Mouse (Mus musculus): ENCODE results near the gene Notch2. TPM values are rescaled to one million over a fixed set of nuclear protein-coding genes. Genes with fewer than 3 reads are reported as not detected.

Notch2 gene
- total RNA-seq (2014; fragmentation: Nextera tagmentation) (36.0 and 55.9 TPM in 2 replicates), total RNA-seq (2017) (33.4 TPM in 2 replicates)

GRCm38 (mm10) chr3:98013401-98014281 lies at the start of gene Notch2:
TSS of gene Notch2 (plus strand) at chr3:98013527.
- ATAC-seq (replicated peaks; ENCODE audit: low FRiP score, low TSS enrichment, poor library complexity, severe bottlenecking) = peak; percentile 64

- peak; percentile 24; the same call in 1 of the 2 replicates for ATAC-seq (replicated peaks; ENCODE audit: low FRiP score, low TSS enrichment, poor library complexity, severe bottlenecking)
Measured at GRCm38 (mm10) chr3:97964878-97965353, 48.4 kb upstream of the Notch2 start.

- peak; percentile 56 for ATAC-seq (replicated peaks; ENCODE audit: low FRiP score, low TSS enrichment, poor library complexity, severe bottlenecking)
Measured at GRCm38 (mm10) chr3:97967627-97968026, 45.7 kb upstream of the Notch2 start.

GRCm38 (mm10) chr3:97968191-97968590 lies 45.1 kb upstream of the Notch2 start:
- no peak for ATAC-seq (replicated peaks; ENCODE audit: low FRiP score, low TSS enrichment, poor library complexity, severe bottlenecking)

DNA sequence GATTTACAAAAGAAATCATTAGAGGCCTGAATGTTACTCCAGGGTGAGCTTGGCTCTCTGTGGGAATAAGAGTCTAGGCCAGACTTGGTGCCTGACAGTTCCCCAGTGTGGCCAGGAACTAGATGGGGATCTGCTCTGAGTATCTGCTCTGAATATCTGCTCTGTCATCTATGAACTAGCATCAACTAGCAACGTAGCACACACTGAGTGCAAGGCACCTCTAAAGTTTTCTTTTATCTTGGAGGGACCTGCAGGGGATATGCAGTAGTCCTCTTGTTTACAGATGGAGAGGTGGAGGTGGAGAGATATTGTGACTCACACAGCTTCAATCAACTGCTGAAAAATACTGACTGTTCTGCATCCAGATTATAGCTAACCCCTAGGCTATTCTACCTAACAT lies 44.3 kb upstream of the Notch2 start:
- ATAC-seq (replicated peaks; ENCODE audit: low FRiP score, low TSS enrichment, poor library complexity, severe bottlenecking) = peak; percentile 26; the same call in 1 of the 2 replicates

DNA sequence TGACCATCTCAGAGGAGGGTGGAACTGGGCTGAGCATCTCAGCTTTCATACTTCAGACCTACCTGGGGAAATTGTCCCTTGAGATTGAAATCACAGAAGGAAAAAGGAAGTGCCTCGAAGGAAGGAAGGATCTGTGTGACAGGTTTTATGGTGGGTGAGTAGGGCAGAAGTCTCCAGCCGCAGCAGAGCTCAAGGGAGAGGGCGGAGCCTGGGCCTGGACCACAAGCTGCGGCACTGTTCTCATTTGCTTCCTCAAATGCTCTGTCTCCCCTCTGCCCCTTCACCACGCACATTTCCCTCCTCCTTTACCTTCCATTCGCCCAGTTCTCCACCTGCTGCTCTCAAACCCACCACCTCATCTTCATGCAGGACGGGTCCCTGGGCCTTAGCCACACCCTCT lies 42.2 kb upstream of the Notch2 start:
- peak; percentile 62 for ATAC-seq (replicated peaks; ENCODE audit: low FRiP score, low TSS enrichment, poor library complexity, severe bottlenecking)

DNA sequence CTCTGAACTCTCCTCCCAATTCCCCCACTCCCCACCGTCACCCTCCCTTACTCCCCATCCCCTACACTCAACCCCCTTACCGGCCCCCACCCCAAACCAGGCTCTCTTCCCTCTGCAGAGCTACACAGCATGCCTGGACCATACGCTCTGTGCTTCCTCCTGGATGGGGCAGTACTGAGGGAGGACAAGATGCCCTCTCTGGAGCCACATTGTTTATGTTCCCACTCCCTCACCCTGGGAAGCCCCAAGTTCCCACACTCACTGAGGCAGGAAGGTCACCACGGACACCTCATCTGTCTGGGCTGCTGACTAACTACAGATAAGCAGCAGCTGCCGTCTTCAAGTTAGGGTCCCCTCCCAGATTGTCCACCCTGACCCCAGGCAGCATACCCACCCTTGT lies 41.1 kb upstream of the Notch2 start:
- ATAC-seq (replicated peaks; ENCODE audit: low FRiP score, low TSS enrichment, poor library complexity, severe bottlenecking) = no peak

- ATAC-seq (replicated peaks; ENCODE audit: low FRiP score, low TSS enrichment, poor library complexity, severe bottlenecking) = no peak
Measured at GRCm38 (mm10) chr3:97972707-97973106, 40.6 kb upstream of the Notch2 start.

GRCm38 (mm10) chr3:97973306-97973705 lies 40.0 kb upstream of the Notch2 start:
- no peak for ATAC-seq (replicated peaks; ENCODE audit: low FRiP score, low TSS enrichment, poor library complexity, severe bottlenecking)

DNA sequence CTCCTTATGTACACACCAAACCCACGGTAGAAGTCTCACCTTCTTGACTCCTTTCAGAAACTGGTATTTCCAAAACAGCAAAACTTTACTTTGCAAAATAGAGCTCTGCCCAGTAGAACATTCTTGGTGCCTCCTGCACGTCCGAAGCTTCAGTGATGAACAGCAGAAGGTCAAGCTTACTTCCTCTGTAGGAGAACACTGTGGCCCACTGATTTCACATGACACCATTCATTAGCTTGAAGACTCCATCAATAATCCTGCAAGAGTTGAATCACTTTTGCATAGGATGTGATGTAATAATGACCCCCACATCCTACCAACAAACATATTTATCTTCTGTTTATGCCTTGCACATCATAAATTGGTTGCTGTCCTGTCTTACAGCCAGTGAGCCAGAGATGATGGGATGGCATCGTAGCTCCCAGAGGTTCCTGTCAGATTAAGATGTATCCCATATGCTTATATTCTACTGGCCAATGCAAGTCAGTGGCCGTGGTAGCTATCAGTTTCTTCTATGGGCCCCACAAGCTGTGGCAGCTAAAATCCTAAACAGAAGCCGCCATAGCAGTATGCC lies 39.0 kb upstream of the Notch2 start:
- ATAC-seq (replicated peaks; ENCODE audit: low FRiP score, low TSS enrichment, poor library complexity, severe bottlenecking) = no peak

GRCm38 (mm10) chr3:97976706-97977105 lies 36.6 kb upstream of the Notch2 start:
- ATAC-seq (replicated peaks; ENCODE audit: low FRiP score, low TSS enrichment, poor library complexity, severe bottlenecking) = no peak

DNA sequence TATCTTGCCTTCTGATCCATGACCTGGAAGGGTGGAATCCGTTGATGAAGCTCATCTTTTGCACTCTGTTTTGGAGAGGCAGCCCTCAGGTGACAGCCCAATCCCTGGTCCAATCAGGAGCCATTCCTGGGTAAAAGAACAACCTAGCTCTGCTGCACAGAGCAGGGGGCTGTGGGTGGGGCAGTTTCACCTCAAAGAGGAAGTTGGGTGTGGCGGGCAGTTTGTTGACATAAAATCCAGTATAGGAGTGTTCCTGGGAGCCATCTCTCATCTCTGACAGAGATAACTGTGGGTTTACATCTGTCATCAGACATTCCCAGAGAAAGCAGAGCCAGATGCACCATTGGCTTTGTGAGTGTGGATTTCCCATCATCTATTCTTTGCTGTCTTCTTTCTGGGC lies 34.6 kb upstream of the Notch2 start:
- no peak for ATAC-seq (replicated peaks; ENCODE audit: low FRiP score, low TSS enrichment, poor library complexity, severe bottlenecking)

GRCm38 (mm10) chr3:97980683-97981327 lies 32.5 kb upstream of the Notch2 start:
- no peak for ATAC-seq (replicated peaks; ENCODE audit: low FRiP score, low TSS enrichment, poor library complexity, severe bottlenecking)

- no peak for ATAC-seq (replicated peaks; ENCODE audit: low FRiP score, low TSS enrichment, poor library complexity, severe bottlenecking)
Measured at GRCm38 (mm10) chr3:97981376-97981906, 31.9 kb upstream of the Notch2 start.

DNA sequence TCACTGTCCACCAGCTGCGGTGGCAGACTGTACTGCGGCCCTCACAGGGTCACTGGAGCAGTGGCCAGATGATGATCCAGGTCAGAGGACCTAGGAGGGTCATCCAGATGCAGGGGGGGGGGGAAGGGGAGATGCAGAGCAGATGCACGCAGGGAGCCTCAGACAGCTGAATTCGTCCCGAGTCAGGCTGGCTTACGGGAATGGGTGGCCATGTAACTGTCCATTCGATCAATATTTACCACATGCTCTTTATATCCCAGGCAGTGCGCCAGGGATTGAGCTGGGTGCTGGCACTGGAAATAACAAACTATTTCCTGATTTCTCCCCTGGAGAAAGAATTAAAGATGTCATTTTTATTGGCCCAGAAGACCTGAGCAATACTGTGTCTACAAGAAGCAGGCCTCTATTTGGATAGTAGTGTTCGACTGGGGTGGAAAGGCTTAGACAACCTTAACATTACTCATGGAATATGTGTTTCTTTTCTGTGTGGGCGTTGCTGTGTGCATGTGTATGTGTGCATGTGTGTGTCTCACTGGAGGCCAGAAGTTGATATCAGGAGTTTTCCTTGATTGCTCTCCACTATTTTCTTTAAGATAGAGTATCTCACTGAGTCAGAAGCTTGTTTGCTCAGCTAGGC lies 28.3 kb upstream of the Notch2 start:
- ATAC-seq (replicated peaks; ENCODE audit: low FRiP score, low TSS enrichment, poor library complexity, severe bottlenecking) = no peak

DNA sequence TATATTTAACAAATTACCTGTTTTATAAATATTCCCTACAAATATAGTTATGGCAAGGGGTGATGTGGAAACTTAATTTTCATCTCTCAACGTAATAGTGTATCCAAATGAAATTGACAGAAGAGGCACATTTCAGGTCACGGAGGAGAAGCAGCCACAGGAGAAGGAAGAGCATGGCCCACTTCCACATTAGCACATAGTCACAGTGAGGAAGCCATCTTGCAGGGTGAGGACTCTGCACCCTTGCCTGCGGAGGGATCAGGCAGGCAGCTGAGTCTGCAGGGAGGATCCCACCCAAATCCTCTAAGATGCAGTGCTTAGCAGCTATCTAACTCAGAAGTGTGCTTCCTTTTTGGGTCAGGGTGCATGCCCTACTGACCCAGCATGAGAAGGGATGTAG lies 27.6 kb upstream of the Notch2 start:
- no peak for ATAC-seq (replicated peaks; ENCODE audit: low FRiP score, low TSS enrichment, poor library complexity, severe bottlenecking)

GRCm38 (mm10) chr3:97987153-97987552 lies 26.2 kb upstream of the Notch2 start:
- ATAC-seq (replicated peaks; ENCODE audit: low FRiP score, low TSS enrichment, poor library complexity, severe bottlenecking) = no peak

DNA sequence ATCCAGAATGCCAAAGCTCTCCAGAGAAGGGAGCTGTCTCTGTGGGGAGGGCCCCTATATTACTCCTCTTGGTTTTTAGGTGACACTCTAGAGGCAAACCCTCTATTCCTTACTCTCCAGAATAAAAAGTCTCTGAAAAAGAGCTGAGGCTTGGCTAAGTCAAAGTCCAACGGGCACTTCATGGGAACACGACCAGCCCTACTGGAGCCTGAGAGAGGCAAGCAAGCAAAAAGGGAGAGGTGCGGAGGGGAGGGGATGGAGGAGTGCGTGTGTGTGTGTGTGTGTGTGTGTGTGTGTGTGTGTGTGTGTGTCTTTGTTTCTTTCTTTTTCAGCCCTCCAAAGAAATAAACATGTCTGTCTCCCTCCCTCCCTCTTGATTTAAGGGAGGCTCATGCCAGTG lies 24.6 kb upstream of the Notch2 start:
- no peak for ATAC-seq (replicated peaks; ENCODE audit: low FRiP score, low TSS enrichment, poor library complexity, severe bottlenecking)

DNA sequence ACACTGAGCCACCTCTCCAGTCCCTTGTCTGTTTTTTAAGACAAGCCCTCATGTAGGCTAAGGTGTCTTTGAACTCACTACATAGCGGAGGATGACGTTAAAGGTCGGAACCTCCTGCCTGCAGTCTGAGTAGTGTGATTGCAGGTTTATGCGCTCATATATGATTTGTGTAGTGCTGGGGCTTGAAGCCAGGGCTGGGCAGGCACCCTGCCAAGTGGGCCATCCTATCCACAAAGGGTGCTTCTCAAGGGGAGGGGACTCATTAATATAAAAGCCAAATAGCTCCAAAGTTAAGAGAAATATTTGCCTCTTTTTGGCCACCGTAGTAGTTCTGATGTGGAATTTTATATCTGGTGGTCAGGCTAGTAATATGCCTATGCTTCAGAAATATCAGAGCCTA lies 22.8 kb upstream of the Notch2 start:
- no peak for ATAC-seq (replicated peaks; ENCODE audit: low FRiP score, low TSS enrichment, poor library complexity, severe bottlenecking)

- ATAC-seq (replicated peaks; ENCODE audit: low FRiP score, low TSS enrichment, poor library complexity, severe bottlenecking) = no peak
Measured at GRCm38 (mm10) chr3:97992289-97992688, 21.0 kb upstream of the Notch2 start.

Data from megakaryocyte-erythroid progenitor cell, adult 5-6 weeks (primary cell).